Mouse (Mus musculus) spleen, postnatal 14 days (tissue): ENCODE results near the gene Olfr1344.
A peak's percentile ranks its signal among the peaks of the same experiment; 100 is the strongest.
"Not testable (repeated sequence)": the region's sequence is repeated elsewhere in the genome, so short reads cannot be mapped to it uniquely, and the experiment has no call there.

Source experiments
- DNase-seq, 2 experiments: peaks; one replicate each; pipeline ENCODE4 v3.0.0; 2021 to 2022; ENCODE audit warnings: low spot score in 2 of 2

The Olfr1344 gene

GRCm38 (mm10) chr7:6438388-6438787 lies at the start of gene Olfr1344:
Olfr1344 (plus strand) TSS chr7:6438688.
- DNase-seq: no peak

- DNase-seq: no peak
These were observed 49.5 kb upstream of the Olfr1344 start for GRCm38 (mm10) chr7:6388971-6389370.

GRCm38 (mm10) chr7:6389449-6389848 lies 49.0 kb upstream of the Olfr1344 start:
- no peak for DNase-seq

- DNase-seq: peak in 1 of 2 experiments; percentile 12
These were observed 40.2 kb upstream of the Olfr1344 start, which contains the start of gene Smim17 for GRCm38 (mm10) chr7:6397996-6398975. Smim17 (plus strand) TSS chr7:6398715.

- peak; percentile 39 to 63 for DNase-seq
These were observed 28.4 kb upstream of the Olfr1344 start, which contains the start of gene Gm20715 for GRCm38 (mm10) chr7:6410043-6410442. Gm20715 (plus strand) TSS chr7:6410277.

GRCm38 (mm10) chr7:6414626-6415441 lies 23.7 kb upstream of the Olfr1344 start:
- DNase-seq: no peak

- DNase-seq: no peak
These were observed 23.1 kb upstream of the Olfr1344 start for GRCm38 (mm10) chr7:6415442-6415787.

- DNase-seq: no peak
These were observed 18.6 kb upstream of the Olfr1344 start for GRCm38 (mm10) chr7:6419894-6420293.

GRCm38 (mm10) chr7:6429381-6429780 lies 9.1 kb upstream of the Olfr1344 start:
- no peak for DNase-seq

GRCm38 (mm10) chr7:6430342-6430741 lies 8.1 kb upstream of the Olfr1344 start:
- DNase-seq: peak in 1 of 2 experiments; percentile 4

GRCm38 (mm10) chr7:6441173-6441572 lies 2.7 kb downstream of the Olfr1344 start:
- no peak for DNase-seq

- DNase-seq: no peak
These were observed 9.3 kb downstream of the Olfr1344 start for GRCm38 (mm10) chr7:6447771-6448170.

- DNase-seq: no peak
These were observed 17.4 kb downstream of the Olfr1344 start, which contains the start of gene Olfr1336 for GRCm38 (mm10) chr7:6455868-6456267. Olfr1336 (plus strand) TSS chr7:6456168.

- DNase-seq: no peak
These were observed 17.9 kb downstream of the Olfr1344 start for GRCm38 (mm10) chr7:6456399-6456798.

GRCm38 (mm10) chr7:6466951-6467350 lies 28.5 kb downstream of the Olfr1344 start, which contains the start of gene Olfr1346:
Olfr1346 (plus strand) TSS chr7:6467101.
- DNase-seq: no peak

- DNase-seq: not testable (repeated sequence)
These were observed 39.1 kb downstream of the Olfr1344 start for GRCm38 (mm10) chr7:6477633-6478032.

- no peak for DNase-seq
These were observed 48.4 kb downstream of the Olfr1344 start, which contains the start of gene Olfr5 for GRCm38 (mm10) chr7:6486841-6487240. Olfr5 (minus strand) TSS chr7:6486941.
